Mouse (Mus musculus) duodenum, adult 2 months (tissue): ENCODE measurements around the gene Zranb3. TPM values are rescaled to one million over a fixed set of nuclear protein-coding genes. Genes with fewer than 3 reads are reported as not detected.

Experiments used
- polyA plus RNA-seq: library from polyadenylated mRNA; depleted of rRNA; stranded (reverse); fragments of >200 nt; gene quantifications from 2 replicates; pipeline ENCODE4 v1.2.3, GENCODE M21; 2012; ENCODE audit warnings: low replicate concordance; rRNA removed

The Zranb3 gene
- 0.32 and 0.65 TPM in 2 replicates for polyA plus RNA-seq

DNA sequence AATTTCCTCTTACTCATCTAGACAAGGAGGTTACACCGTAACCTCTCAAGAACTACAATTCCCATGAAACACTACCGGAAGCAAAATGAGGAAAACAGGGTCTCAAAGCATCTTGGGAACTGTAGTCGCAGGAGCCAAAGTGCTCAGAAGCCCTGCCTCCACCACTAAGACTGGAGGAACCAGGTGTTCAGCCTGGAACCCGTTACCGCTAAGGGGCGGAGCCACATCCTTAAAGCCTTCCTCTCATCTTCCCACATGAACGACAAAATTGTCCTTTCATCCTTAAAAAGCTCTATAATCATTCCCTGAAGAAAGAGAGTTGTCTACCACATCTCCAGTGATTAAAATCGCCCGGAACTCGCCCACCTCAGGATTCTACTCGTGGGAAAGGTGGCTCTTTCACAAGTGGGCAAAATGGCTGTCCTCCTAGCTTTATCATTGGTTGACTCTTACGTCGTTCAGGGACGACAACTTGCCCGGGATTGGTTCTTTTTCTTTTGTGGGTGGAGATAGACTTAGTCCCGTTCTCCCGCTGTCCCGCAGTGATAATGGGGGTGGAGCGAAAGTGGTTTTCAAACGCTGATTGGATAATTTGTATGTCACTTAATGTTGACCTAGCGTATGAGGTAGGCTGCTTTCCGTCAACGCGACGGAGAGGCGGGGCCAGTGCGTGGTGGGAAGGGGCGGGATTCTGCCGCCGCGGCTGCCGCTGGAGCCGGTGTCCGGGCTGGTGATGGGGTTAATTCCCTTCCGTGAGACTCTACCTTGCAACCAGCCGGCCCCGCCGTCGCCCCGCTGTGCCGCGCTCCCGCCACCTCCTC, at the start of gene Zranb3, which contains the start of gene R3hdm1:
TSS of gene Zranb3 (minus strand) at position 407 of the 821 bp plus-strand sequence.
TSS of gene R3hdm1 (plus strand) at position 661 of the 821 bp plus-strand sequence.

Other genes starting within 250 kb of the Zranb3 start
- 0.02 TPM in 1 of 2 replicates, not detected in the other for gene Map3k19, start 248.0 kb downstream of the Zranb3 start, polyA plus RNA-seq
- 17.6 and 20.0 TPM in 2 replicates for gene Rab3gap1, start 234.3 kb downstream of the Zranb3 start, polyA plus RNA-seq
- 18.9 and 40.3 TPM in 2 replicates for gene R3hdm1, start 254 bp upstream of the Zranb3 start, polyA plus RNA-seq
- gene Ubxn4, start 140.9 kb upstream of the Zranb3 start, polyA plus RNA-seq = 14.3 and 14.6 TPM in 2 replicates
- gene Lct, start 225.3 kb upstream of the Zranb3 start, polyA plus RNA-seq = 93.8 and 435 TPM in 2 replicates